Mouse (Mus musculus) limb, embryonic 14.5 days (tissue): ENCODE measurements around the gene Stx3. TPM values are rescaled to one million over a fixed set of nuclear protein-coding genes. Genes with fewer than 3 reads are reported as not detected.

Experiments used
- ATAC-seq: fragments of 200-750 bp; cut with Nextera tagmentation; 2 replicates; pipeline ENCODE4 v1.8.0; 2017; ENCODE audit warnings: low read depth, moderate number of reproducible peaks, moderate TSS enrichment; ENCODE audit not compliant: low FRiP score
- DNase-seq: peaks from one replicate; pipeline ENCODE4 v3.0.0-alpha.2; 2015; ENCODE audit warnings: low spot score
- H3K27ac ChIP-seq: fragments of 300-500 bp; sonication (generic); replicated peaks from 2 replicates; pipeline ENCODE4 v1.5.1; 2014; ENCODE audit warnings: low read depth, mild to moderate bottlenecking, low read length, moderate library complexity, mixed read lengths
- H3K27me3 ChIP-seq: fragments of 300-500 bp; sonication (generic); 2 replicates; pipeline ENCODE4 v1.6.1; 2014; ENCODE audit warnings: low read length, mixed read lengths; ENCODE audit not compliant: control insufficient read depth, insufficient read depth
- H3K36me3 ChIP-seq: fragments of 300-500 bp; sonication (generic); 2 replicates; pipeline ENCODE4 v1.6.1; 2014; ENCODE audit warnings: mild to moderate bottlenecking, low read length, moderate library complexity, mixed read lengths; ENCODE audit not compliant: control insufficient read depth, insufficient read depth
- H3K4me1 ChIP-seq: fragments of 300-500 bp; sonication (generic); 2 replicates; pipeline ENCODE4 v1.6.1; 2014; ENCODE audit warnings: antibody characterized with exemption, low read length, mixed read lengths; ENCODE audit not compliant: control insufficient read depth, insufficient read depth
- H3K4me2 ChIP-seq: fragments of 300-500 bp; sonication (generic); replicated peaks from 2 replicates; pipeline ENCODE4 v1.6.1; 2014; ENCODE audit warnings: low read depth, mild to moderate bottlenecking, low read length, moderate library complexity; ENCODE audit not compliant: severe bottlenecking
- H3K4me3 ChIP-seq: fragments of 300-500 bp; sonication (generic); replicated peaks from 2 replicates; pipeline ENCODE4 v1.5.1; 2014; ENCODE audit warnings: low read length
- H3K9ac ChIP-seq: fragments of 300-500 bp; sonication (generic); 2 replicates; pipeline ENCODE4 v1.6.1; 2014; ENCODE audit warnings: mild to moderate bottlenecking, low read depth, low read length, moderate library complexity; ENCODE audit not compliant: severe bottlenecking
- H3K9me3 ChIP-seq: fragments of 300-500 bp; sonication (generic); 2 replicates; pipeline ENCODE4 v1.6.1; 2016; ENCODE audit warnings: low read length; ENCODE audit not compliant: control insufficient read depth
- POLR2A ChIP-seq: fragments of 200-500 bp; IDR thresholded peaks from 2 replicates; pipeline ENCODE4 v1.8.0; 2012; ENCODE audit warnings: inconsistent platforms, mild to moderate bottlenecking, moderate library complexity, borderline replicate concordance; ENCODE audit not compliant: insufficient read depth, insufficient read length; ENCODE audit errors: extremely low read depth
- WGBS: fragments of 180-500 bp; shearing (Covaris S2); extraction: QIAGEN DNeasy Blood & Tissue Kit; methylation state at CpG from one replicate; pipeline ENCODE4 v1.1.7; 2014; 5-methylcytosine and 5-hydroxymethylcytosine counted together
- polyA plus RNA-seq, 2 experiments: library from polyadenylated mRNA; depleted of rRNA in 1 of 2; stranded (reverse) in 1 of 2; unstranded in 1 of 2; fragments of >200 nt; fragmentation: Nextera tagmentation in 1 of 2; extraction: Ambion mirVana in 1 of 2; gene quantifications; 2 replicates each; pipeline versions ENCODE4 v1.2.1 to v1.2.3; 2012 to 2014

The Stx3 gene
- polyA plus RNA-seq, 2 experiments, result 5.2 to 6.7 TPM

GRCm38 (mm10) chr19:11813649-11814048 is 5.6 kb downstream of the Stx3 start:
- Histone ChIP-seq H3K36me3 (no peaks in the 10 kb centered on the region), H3K4me2 (no peak overlapping the region), H3K27me3 (peaks cover 31% of the 10 kb centered on the region), H3K4me1 (no peaks in the 10 kb centered on the region), H3K9me3 (no peaks in the 10 kb centered on the region), H3K4me3 (no peak overlapping the region), H3K27ac (no peak overlapping the region), H3K9ac (no peak overlapping the region)
- 9% methylated on average over 8 of the region's 8 CpGs for WGBS
- DNase-seq (no peak), ATAC-seq (no peak)
- TF ChIP-seq POLR2A, result no peak

GRCm38 (mm10) chr19:11813136-11813535 is 6.1 kb downstream of the Stx3 start:
- H3K4me3 ChIP-seq, result no peak overlapping the region
- no peak for TF ChIP-seq POLR2A
- H3K27me3 ChIP-seq, result peaks cover 26% of the 10 kb centered on the region
- H3K4me1 ChIP-seq, result no peaks in the 10 kb centered on the region
- ATAC-seq (no peak), DNase-seq (no peak)
- 80% methylated on average over 4 of the region's 4 CpGs for WGBS
- no peak overlapping the region for H3K4me2 ChIP-seq
- no peak overlapping the region for H3K9ac ChIP-seq
- H3K9me3 ChIP-seq, result no peaks in the 10 kb centered on the region
- no peak overlapping the region for H3K27ac ChIP-seq
- H3K36me3 ChIP-seq, result no peaks in the 10 kb centered on the region

- DNase-seq, result no peak
- Histone ChIP-seq H3K4me1 (no peaks in the 10 kb centered on the region), H3K27ac (no peak overlapping the region), H3K36me3 (no peaks in the 10 kb centered on the region), H3K9ac (no peak overlapping the region), H3K4me3 (no peak overlapping the region), H3K9me3 (no peaks in the 10 kb centered on the region), H3K27me3 (peaks cover 13% of the 10 kb centered on the region; the same call in 1 of the 2 replicates), H3K4me2 (no peak overlapping the region)
- 72% methylated on average over 5 of the region's 5 CpGs for WGBS
- no peak for ATAC-seq
- TF ChIP-seq POLR2A, result no peak
These were observed 7.4 kb downstream of the Stx3 start for GRCm38 (mm10) chr19:11811688-11812365.

GRCm38 (mm10) chr19:11810856-11811255 is 8.3 kb downstream of the Stx3 start:
- Histone ChIP-seq H3K27ac (no peak overlapping the region), H3K4me1 (no peaks in the 10 kb centered on the region), H3K4me3 (no peak overlapping the region), H3K9me3 (no peaks in the 10 kb centered on the region), H3K27me3 (0 out of 2 replicates have a peak, but pooled peaks cover 5% of the 10 kb centered on the region), H3K36me3 (no peaks in the 10 kb centered on the region), H3K9ac (no peak overlapping the region), H3K4me2 (no peak overlapping the region)
- ATAC-seq, result no peak
- DNase-seq, result no peak
- TF ChIP-seq POLR2A, result no peak
- 64% methylated on average over 1 of the region's 1 CpGs for WGBS

GRCm38 (mm10) chr19:11810003-11810758 is 9.0 kb downstream of the Stx3 start:
- no peak overlapping the region for H3K9ac ChIP-seq
- no peaks in the 10 kb centered on the region for H3K4me1 ChIP-seq
- no peak overlapping the region for H3K4me2 ChIP-seq
- ATAC-seq (no peak), DNase-seq (no peak)
- no peaks in the 10 kb centered on the region for H3K9me3 ChIP-seq
- no peak for TF ChIP-seq POLR2A
- no peak overlapping the region for H3K4me3 ChIP-seq
- no peaks in the 10 kb centered on the region for H3K36me3 ChIP-seq
- no peak overlapping the region for H3K27ac ChIP-seq
- WGBS, result 72% methylated on average over 5 of the region's 5 CpGs
- H3K27me3 ChIP-seq, result 0 out of 2 replicates have a peak, but pooled peaks cover 3% of the 10 kb centered on the region
